Mouse (Mus musculus): ENCODE data around the gene Sox15. TPM values are rescaled to one million over a fixed set of nuclear protein-coding genes. Genes with fewer than 3 reads are reported as not detected.
A peak's percentile ranks its signal among the peaks of the same experiment; 100 is the strongest.

Sox15 gene
- total RNA-seq, 1 experiment, result 6.6 TPM

GRCm38 (mm10) chr11:69662967-69663671 is 8.0 kb downstream of the Sox15 start:
- Histone ChIP-seq H3K9ac (ENCODE audit: insufficient read depth, low read depth, low read length, poor library complexity, severe bottlenecking) (peak overlapping the region; percentile 81), H3K4me1 (ENCODE audit: control insufficient read depth in 2 of 2, insufficient read depth in 2 of 2, low read length in 2 of 2, poor library complexity in 1 of 2) (peaks cover 0 to 13% of the 10 kb centered on the region in 2 experiments; a peak in 1 of 4 replicates), H3K36me3 (ENCODE audit: control insufficient read depth, insufficient read depth, low read length, poor library complexity, severe bottlenecking) (peaks cover 27% of the 10 kb centered on the region), H3K9me3 (ENCODE audit: control insufficient read depth, insufficient read depth, low read depth, low read length) (no peaks in the 10 kb centered on the region), H3K27ac (ENCODE audit: insufficient read depth, low read depth, low read length, poor library complexity, severe bottlenecking) (peak overlapping the region; percentile 96), H3K4me3 (ENCODE audit: insufficient read depth in 1 of 2, low read depth in 1 of 2, low read length in 2 of 2, poor library complexity in 1 of 2, severe bottlenecking in 1 of 2) (peak overlapping the region; percentile 85 to 87)
- in situ Hi-C loops (cut with MboI; ENCODE audit: low sequenced_read_pairs in 2 of 2, unreplicated experiment in 2 of 2), result no loop called here
- DNase-seq (ENCODE audit: low read depth, low spot score), result no peak
- TF ChIP-seq ZNF384 (IDR thresholded peaks at IDR 0.05; ENCODE audit: low read depth, low read length), result no peak
- TF ChIP-seq HCFC1 (IDR thresholded peaks at IDR 0.05; ENCODE audit: borderline replicate concordance, insufficient read depth, low read length), result no peak
- no peak for TF ChIP-seq CHD2 (IDR thresholded peaks at IDR 0.05; ENCODE audit: low read depth, low read length)
- no peak for TF ChIP-seq ZC3H11A (IDR thresholded peaks at IDR 0.05; ENCODE audit: borderline replicate concordance, low read depth, low read length)
- no peak for TF ChIP-seq MAFK (IDR thresholded peaks at IDR 0.05; ENCODE audit: insufficient read depth, low read depth, low read length)

- Histone ChIP-seq H3K9ac (ENCODE audit: insufficient read depth, low read depth, low read length, poor library complexity, severe bottlenecking) (peak overlapping the region; percentile 81; the same call in 1 of the 2 replicates), H3K27ac (ENCODE audit: insufficient read depth, low read depth, low read length, poor library complexity, severe bottlenecking) (peak overlapping the region; percentile 96; the same call in 1 of the 2 replicates), H3K36me3 (ENCODE audit: control insufficient read depth, insufficient read depth, low read length, poor library complexity, severe bottlenecking) (peaks cover 27% of the 10 kb centered on the region), H3K9me3 (ENCODE audit: control insufficient read depth, insufficient read depth, low read depth, low read length) (no peaks in the 10 kb centered on the region), H3K4me3 (ENCODE audit: insufficient read depth in 1 of 2, low read depth in 1 of 2, low read length in 2 of 2, poor library complexity in 1 of 2, severe bottlenecking in 1 of 2) (no peak overlapping the region), H3K4me1 (ENCODE audit: control insufficient read depth in 2 of 2, insufficient read depth in 2 of 2, low read length in 2 of 2, poor library complexity in 1 of 2) (peaks cover 0 to 10% of the 10 kb centered on the region in 2 experiments; a peak in 1 of 4 replicates)
- TF ChIP-seq MAFK (IDR thresholded peaks at IDR 0.05; ENCODE audit: insufficient read depth, low read depth, low read length) (no peak), ZNF384 (IDR thresholded peaks at IDR 0.05; ENCODE audit: low read depth, low read length) (no peak)
- in situ Hi-C loops (cut with MboI; ENCODE audit: low sequenced_read_pairs in 2 of 2, unreplicated experiment in 2 of 2), result no loop called here
- no peak for DNase-seq (ENCODE audit: low read depth, low spot score)
These were observed 8.7 kb downstream of the Sox15 start for GRCm38 (mm10) chr11:69663795-69664194.

GRCm38 (mm10) chr11:69664841-69665240 is 9.7 kb downstream of the Sox15 start:
- H3K27ac ChIP-seq (ENCODE audit: insufficient read depth, low read depth, low read length, poor library complexity, severe bottlenecking), result no peak overlapping the region; the same call in 1 of the 2 replicates
- H3K9me3 ChIP-seq (ENCODE audit: control insufficient read depth, insufficient read depth, low read depth, low read length), result no peaks in the 10 kb centered on the region
- H3K4me1 ChIP-seq (ENCODE audit: control insufficient read depth in 2 of 2, insufficient read depth in 2 of 2, low read length in 2 of 2, poor library complexity in 1 of 2), result peaks cover 0 to 11% of the 10 kb centered on the region in 2 experiments; a peak in 1 of 4 replicates
- TF ChIP-seq MAFK (IDR thresholded peaks at IDR 0.05; ENCODE audit: insufficient read depth, low read depth, low read length), result no peak
- no peak for TF ChIP-seq CHD2 (IDR thresholded peaks at IDR 0.05; ENCODE audit: low read depth, low read length)
- H3K9ac ChIP-seq (ENCODE audit: insufficient read depth, low read depth, low read length, poor library complexity, severe bottlenecking), result no peak overlapping the region
- in situ Hi-C loops (cut with MboI; ENCODE audit: low sequenced_read_pairs in 2 of 2, unreplicated experiment in 2 of 2), result no loop called here
- no peak overlapping the region for H3K4me3 ChIP-seq (ENCODE audit: insufficient read depth in 1 of 2, low read depth in 1 of 2, low read length in 2 of 2, poor library complexity in 1 of 2, severe bottlenecking in 1 of 2)
- no peak for DNase-seq (ENCODE audit: low read depth, low spot score)
- peaks cover 36% of the 10 kb centered on the region for H3K36me3 ChIP-seq (ENCODE audit: control insufficient read depth, insufficient read depth, low read length, poor library complexity, severe bottlenecking)

GRCm38 (mm10) chr11:69665457-69665960 is 10.4 kb downstream of the Sox15 start:
- Histone ChIP-seq H3K9me3 (ENCODE audit: control insufficient read depth, insufficient read depth, low read depth, low read length) (no peaks in the 10 kb centered on the region), H3K36me3 (ENCODE audit: control insufficient read depth, insufficient read depth, low read length, poor library complexity, severe bottlenecking) (peaks cover 42% of the 10 kb centered on the region), H3K9ac (ENCODE audit: insufficient read depth, low read depth, low read length, poor library complexity, severe bottlenecking) (peak overlapping the region; percentile 64), H3K4me1 (ENCODE audit: control insufficient read depth in 2 of 2, insufficient read depth in 2 of 2, low read length in 2 of 2, poor library complexity in 1 of 2) (peaks cover 0 to 11% of the 10 kb centered on the region in 2 experiments; a peak in 1 of 4 replicates), H3K27ac (ENCODE audit: insufficient read depth, low read depth, low read length, poor library complexity, severe bottlenecking) (peak overlapping the region; percentile 86), H3K4me3 (ENCODE audit: insufficient read depth in 1 of 2, low read depth in 1 of 2, low read length in 2 of 2, poor library complexity in 1 of 2, severe bottlenecking in 1 of 2) (peak overlapping the region in 1 of 2 experiments; percentile 37; a peak in 2 of 4 replicates)
- in situ Hi-C loops (cut with MboI; ENCODE audit: low sequenced_read_pairs in 2 of 2, unreplicated experiment in 2 of 2), result no loop called here
- no peak for DNase-seq (ENCODE audit: low read depth, low spot score)
- TF ChIP-seq ZC3H11A (IDR thresholded peaks at IDR 0.05; ENCODE audit: borderline replicate concordance, low read depth, low read length) (no peak), MAFK (IDR thresholded peaks at IDR 0.05; ENCODE audit: insufficient read depth, low read depth, low read length) (no peak), HCFC1 (IDR thresholded peaks at IDR 0.05; ENCODE audit: borderline replicate concordance, insufficient read depth, low read length) (0 out of 2 replicates have a peak, but pooled peaks have one; percentile 22), ZNF384 (IDR thresholded peaks at IDR 0.05; ENCODE audit: low read depth, low read length) (no peak), CHD2 (IDR thresholded peaks at IDR 0.05; ENCODE audit: low read depth, low read length) (no peak)

All from ES-E14 (cell line).